Mouse (Mus musculus) left cerebral cortex, adult 2 months (tissue): Measurements from ENCODE around the gene Agxt. TPM values are rescaled to one million over a fixed set of nuclear protein-coding genes. Genes with fewer than 3 reads are reported as not detected.
A peak's percentile ranks its signal among the peaks of the same experiment; 100 is the strongest.

Experiments
- DNase-seq, 2 experiments: peaks; one replicate each; pipeline ENCODE4 v3.0.0; 2021 to 2022; ENCODE audit warnings: low spot score in 2 of 2, mixed read lengths in 1 of 2; ENCODE audit errors: extremely low spot score in 1 of 2
- H3K27ac ChIP-seq: fragments of 200-600 bp; 2 replicates; pipeline ENCODE4 v1.8.1; 2022
- H3K4me3 ChIP-seq: fragments of 200-600 bp; 2 replicates; pipeline ENCODE4 v1.8.1; 2022
- CTCF ChIP-seq: fragments of 200-600 bp; IDR thresholded peaks from 2 replicates; pipeline ENCODE4 v1.8.1; 2022; ENCODE audit warnings: antibody characterized with exemption, mild to moderate bottlenecking, moderate library complexity
- intact Hi-C: fragments of 180-260 bp; cut with DNase I; formaldehyde crosslinking; loops from one replicate; pipeline ENCODE4 v1.15.1; 2025
- total RNA-seq, 2 experiments: library from RNA; stranded (reverse); gene quantifications; 2 replicates each; pipeline ENCODE4 v1.2.3; 2021

The Agxt gene
- total RNA-seq, 2 experiments from 2014 or later = not detected

- DNase-seq = no peak
- no peak overlapping the region for H3K27ac ChIP-seq
- intact Hi-C loops = no loop called here
Measured at GRCm38 (mm10) chr1:93124066-93124465, 11.0 kb upstream of the Agxt start.

GRCm38 (mm10) chr1:93125256-93125655, 9.8 kb upstream of the Agxt start:
- intact Hi-C loops = loop anchor here (5.0 kb wide), 1 partner anchor 168 kb away; no protein-coding TSS in a partner anchor
- TF ChIP-seq CTCF = peak; percentile 10; the same call in 1 of the 2 replicates
- no peak for DNase-seq
- Histone ChIP-seq H3K27ac (no peak overlapping the region), H3K4me3 (no peak overlapping the region)

More at GRCm38 (mm10) chr1:93124066-93124465, 11.0 kb upstream of the Agxt start:
- H3K4me3 ChIP-seq = no peak overlapping the region
- TF ChIP-seq CTCF = no peak

DNA sequence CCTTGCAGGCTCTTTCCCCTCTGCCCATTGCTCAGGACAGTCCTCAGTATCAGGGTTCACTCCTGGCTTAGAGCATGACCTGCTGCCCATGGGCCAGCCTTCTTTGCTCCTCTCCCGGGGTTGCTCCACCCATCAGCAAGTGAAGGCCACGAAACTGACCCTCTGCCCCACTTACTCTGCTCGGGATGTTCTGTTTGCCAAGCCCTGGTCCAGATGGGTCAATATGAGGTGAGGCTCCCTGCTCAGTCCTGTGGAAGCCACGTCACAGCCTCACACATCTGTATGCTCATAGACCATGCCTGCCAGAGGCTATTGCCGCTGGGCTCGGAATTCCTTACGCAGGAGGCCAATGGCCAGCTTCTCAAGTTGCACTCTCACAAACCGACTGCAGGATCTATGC, 6.8 kb upstream of the Agxt start:
- TF ChIP-seq CTCF = no peak
- Histone ChIP-seq H3K4me3 (no peak overlapping the region), H3K27ac (no peak overlapping the region)
- intact Hi-C loops = loop anchor here (2.0 to 5.0 kb wide), 2 partner anchors 171 to 375 kb away; no protein-coding TSS in a partner anchor
- DNase-seq = no peak

GRCm38 (mm10) chr1:93128710-93129349, 6.2 kb upstream of the Agxt start:
- H3K27ac ChIP-seq = no peak overlapping the region
- no peak overlapping the region for H3K4me3 ChIP-seq
- peak; percentile 74 for DNase-seq
- intact Hi-C loops = loop anchor here (2.0 to 5.0 kb wide), 2 partner anchors 172 to 374 kb away; no protein-coding TSS in a partner anchor
- TF ChIP-seq CTCF = peak; percentile 91

- intact Hi-C loops = no loop called here
- no peak for DNase-seq
- Histone ChIP-seq H3K4me3 (no peak overlapping the region), H3K27ac (no peak overlapping the region)
- TF ChIP-seq CTCF = no peak
Measured at GRCm38 (mm10) chr1:93130242-93130983, 4.6 kb upstream of the Agxt start.

GRCm38 (mm10) chr1:93132676-93133075, 2.4 kb upstream of the Agxt start:
- Histone ChIP-seq H3K4me3 (no peak overlapping the region), H3K27ac (no peak overlapping the region)
- no peak for TF ChIP-seq CTCF
- no peak for DNase-seq
- intact Hi-C loops = no loop called here

- H3K4me3 ChIP-seq = no peak overlapping the region
- no peak for TF ChIP-seq CTCF
- no peak overlapping the region for H3K27ac ChIP-seq
- intact Hi-C loops = no loop called here
- DNase-seq = no peak
Measured at GRCm38 (mm10) chr1:93138534-93138933, 3.5 kb downstream of the Agxt start.

DNA sequence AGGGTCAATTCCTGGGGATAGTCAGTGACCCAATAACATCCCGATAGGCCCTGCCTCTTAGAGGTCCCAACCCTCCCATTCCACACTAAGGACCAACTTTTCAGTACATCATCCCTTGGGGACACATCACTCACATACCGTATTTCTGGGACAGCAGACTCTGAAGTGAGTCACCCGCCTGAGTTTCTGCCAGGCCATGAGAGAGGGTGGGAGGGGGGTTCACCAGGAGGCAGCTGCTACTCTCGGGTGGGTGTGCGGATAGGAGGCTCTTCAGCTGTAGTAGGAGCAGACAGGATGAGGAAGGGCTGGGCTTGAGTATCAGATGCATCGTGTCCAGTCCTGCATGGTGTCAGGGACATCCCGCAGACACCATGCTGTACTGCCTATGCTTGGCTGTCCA, 4.7 kb downstream of the Agxt start:
- no peak for TF ChIP-seq CTCF
- intact Hi-C loops = no loop called here
- Histone ChIP-seq H3K4me3 (no peak overlapping the region), H3K27ac (no peak overlapping the region)
- DNase-seq = peak in 1 of 2 experiments; percentile 49

DNA sequence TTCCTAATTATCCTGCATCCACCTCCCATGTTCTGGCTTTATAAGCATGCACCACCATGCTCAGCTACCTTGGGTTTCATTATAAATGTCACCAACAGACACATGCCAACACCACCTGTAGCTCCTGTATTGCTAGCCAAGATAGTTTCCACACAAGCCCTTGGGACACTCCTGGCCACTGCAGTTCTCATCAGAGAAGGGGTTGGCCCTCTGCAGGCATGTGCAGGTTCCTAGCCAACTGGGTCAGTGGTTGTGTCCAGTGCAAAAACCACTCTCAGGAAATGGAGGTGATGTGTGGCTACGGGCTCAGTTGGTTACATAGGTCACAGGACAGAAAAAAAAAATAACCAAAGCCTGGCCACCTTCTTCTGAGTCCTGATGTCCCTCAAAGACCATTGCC, 7.8 kb downstream of the Agxt start:
- no peak for DNase-seq
- Histone ChIP-seq H3K27ac (no peak overlapping the region), H3K4me3 (no peak overlapping the region)
- no peak for TF ChIP-seq CTCF
- intact Hi-C loops = no loop called here

DNA sequence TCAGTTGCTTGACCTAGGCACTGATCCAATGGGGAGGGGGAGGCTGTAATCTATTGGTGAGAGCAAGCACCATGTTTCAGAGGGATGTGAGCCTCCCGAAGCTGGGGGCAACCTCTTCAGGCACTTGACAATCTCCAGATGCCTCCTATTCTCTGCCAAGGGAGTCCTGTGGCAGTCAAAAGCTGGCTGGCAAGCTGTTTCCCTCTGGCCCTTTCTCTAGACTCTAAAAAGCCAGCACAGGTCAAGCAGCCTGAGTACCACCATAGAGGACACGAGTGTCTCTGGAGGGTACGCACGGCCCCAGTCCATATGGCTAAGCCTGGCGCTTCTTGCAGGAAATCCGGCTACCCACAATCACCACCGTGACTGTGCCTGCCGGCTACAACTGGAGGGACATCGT, 9.1 kb downstream of the Agxt start:
- no peak for DNase-seq
- no peak for TF ChIP-seq CTCF
- Histone ChIP-seq H3K27ac (no peak overlapping the region), H3K4me3 (no peak overlapping the region)
- intact Hi-C loops = no loop called here

DNA sequence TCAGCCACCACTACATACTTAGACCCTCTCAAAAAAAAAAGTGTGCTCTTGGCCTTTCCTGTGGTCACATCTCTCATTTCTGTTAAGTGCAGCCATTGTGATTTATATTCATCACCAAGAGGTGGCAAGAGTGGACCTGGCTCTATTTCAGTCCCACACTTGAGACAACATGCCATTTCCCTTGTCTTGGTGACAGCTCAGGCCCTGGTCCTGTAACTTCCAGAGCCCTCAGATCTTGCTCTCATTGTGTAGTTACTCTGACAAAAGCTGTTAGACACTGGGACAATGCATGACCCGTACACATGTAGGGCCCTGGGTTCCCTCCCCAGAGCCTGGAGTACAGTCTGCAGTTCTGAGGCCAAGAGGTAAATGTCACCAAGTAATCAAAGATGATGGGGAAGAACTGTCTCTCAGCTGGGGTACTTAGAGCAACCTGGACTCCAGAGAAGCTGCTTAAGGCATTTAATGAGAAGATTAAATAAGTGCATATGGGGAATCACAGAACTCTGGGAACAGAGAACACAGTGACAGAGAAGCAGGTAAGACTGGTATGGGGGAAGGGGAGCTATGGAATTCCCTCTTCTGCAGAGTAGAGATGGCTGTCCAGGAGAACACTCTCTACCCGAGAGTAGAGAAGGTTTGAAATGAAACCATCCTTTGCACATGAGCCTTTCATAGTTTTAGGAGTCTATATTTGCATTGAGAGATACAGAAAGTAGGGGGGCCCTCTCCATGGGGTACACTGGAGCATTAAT, 16.0 kb downstream of the Agxt start:
- no peak overlapping the region for H3K4me3 ChIP-seq
- H3K27ac ChIP-seq = no peak overlapping the region
- no peak for DNase-seq
- intact Hi-C loops = no loop called here
- no peak for TF ChIP-seq CTCF

GRCm38 (mm10) chr1:93157566-93157965, 22.5 kb downstream of the Agxt start:
- no peak overlapping the region for H3K27ac ChIP-seq
- no peak for DNase-seq
- intact Hi-C loops = no loop called here

More at GRCm38 (mm10) chr1:93157566-93157965, 22.5 kb downstream of the Agxt start:
- H3K4me3 ChIP-seq = no peak overlapping the region
- TF ChIP-seq CTCF = no peak
